Mouse (Mus musculus): Measurements from ENCODE around the gene Siah3.

The Siah3 gene

GRCm38 (mm10) chr14:75455743-75456421, at the start of gene Siah3:
Siah3 (plus strand) TSS chr14:75455982.
- DNase-seq (ENCODE audit: low read depth) = peak; percentile 70

DNA sequence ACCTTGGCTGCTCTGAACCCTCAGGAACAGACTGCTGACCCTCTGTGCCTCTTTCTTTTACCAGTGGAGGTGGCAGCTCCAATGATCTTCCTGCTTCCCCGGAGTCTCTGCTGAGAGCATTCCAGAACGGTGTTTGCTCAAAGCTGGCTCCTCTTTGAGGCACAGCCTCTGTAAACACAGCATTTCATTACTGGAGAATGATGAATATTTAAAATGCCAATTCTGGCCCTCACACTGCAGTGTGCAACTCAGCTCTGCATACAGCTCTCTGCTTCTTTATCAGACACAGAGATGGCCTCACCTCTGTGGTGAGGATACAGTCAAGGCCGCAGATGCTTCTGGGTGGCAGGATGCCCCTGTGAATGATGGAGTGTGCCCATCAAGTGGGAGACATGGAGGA, 46.0 kb upstream of the Siah3 start:
- DNase-seq (ENCODE audit: low read depth) = no peak

- DNase-seq (ENCODE audit: low read depth) = no peak
Observed at GRCm38 (mm10) chr14:75410392-75410791, 45.4 kb upstream of the Siah3 start.

DNA sequence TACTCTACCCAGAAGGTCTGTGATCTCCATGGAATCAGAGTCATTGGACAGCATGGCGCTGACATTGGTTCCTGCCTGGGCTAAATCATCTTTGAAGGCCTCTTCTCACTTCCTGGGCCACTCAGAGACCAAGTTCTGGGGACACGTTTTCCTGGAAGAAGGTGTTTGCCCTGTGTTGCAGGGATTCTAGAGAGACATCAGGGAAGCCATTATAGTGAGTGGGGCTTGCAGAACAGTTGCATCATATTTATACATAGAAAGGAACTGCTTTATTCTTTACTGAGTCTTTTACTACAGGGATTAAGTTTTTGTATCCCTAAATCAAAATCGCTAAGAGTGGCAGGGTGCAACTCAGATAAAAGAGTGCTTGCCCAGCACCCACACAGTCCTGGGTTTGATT, 37.1 kb upstream of the Siah3 start:
- no peak for DNase-seq (ENCODE audit: low read depth)

GRCm38 (mm10) chr14:75419876-75420275, 35.9 kb upstream of the Siah3 start:
- DNase-seq (ENCODE audit: low read depth) = no peak

- peak; percentile 32 for DNase-seq (ENCODE audit: low read depth)
Observed at GRCm38 (mm10) chr14:75420811-75421210, 35.0 kb upstream of the Siah3 start.

DNA sequence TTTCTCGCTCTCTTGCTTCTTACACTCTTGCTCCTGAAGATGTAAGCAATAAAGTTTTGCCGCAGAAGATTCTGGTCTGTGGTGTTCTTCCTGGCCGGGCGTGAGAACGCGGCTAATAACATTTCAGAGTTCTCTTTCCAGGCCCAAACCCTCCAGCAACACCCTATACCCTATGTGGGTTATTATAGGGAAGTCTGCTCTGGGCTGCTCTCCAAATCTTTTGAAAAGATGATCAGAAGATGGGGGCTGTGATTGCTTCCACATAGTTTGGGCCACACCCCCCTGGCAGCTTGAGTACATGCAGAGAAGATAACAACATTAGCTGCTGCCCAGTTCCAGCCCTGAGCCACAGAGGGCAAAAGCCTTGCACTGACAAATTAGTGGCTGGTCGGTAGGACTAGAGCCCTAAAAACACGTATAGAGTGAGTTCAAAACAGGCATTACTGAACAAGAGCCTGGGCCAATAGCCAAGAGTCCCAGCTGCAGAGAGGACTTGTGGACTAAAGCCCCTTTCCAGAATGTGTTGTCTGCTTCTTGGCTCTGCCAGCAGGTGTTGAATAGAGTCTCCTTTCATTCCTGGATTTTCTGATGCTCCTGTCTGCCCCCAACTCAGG, 24.5 kb upstream of the Siah3 start:
- no peak for DNase-seq (ENCODE audit: low read depth)

GRCm38 (mm10) chr14:75432850-75433249, 22.9 kb upstream of the Siah3 start:
- DNase-seq (ENCODE audit: low read depth) = no peak

DNA sequence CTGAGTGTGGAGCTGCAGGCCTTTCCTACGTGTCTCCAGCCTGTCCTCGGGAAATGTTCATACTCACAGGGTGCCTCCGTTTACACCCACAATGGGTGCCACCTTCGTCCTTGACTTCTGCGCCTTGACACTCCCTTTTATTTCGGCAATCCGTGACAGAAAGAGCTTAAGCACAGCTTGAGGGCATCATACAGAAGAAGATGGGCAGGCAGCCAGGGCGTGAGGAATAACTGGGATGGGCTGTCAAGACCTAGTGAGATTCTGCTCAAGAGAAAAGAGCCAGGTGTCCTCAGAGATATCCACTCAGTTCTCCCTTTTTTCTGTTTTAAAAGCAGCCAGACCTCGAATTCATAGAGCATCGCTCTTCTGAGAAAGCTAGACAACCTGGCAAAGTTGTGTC, 21.2 kb upstream of the Siah3 start:
- DNase-seq (ENCODE audit: low read depth) = no peak

DNA sequence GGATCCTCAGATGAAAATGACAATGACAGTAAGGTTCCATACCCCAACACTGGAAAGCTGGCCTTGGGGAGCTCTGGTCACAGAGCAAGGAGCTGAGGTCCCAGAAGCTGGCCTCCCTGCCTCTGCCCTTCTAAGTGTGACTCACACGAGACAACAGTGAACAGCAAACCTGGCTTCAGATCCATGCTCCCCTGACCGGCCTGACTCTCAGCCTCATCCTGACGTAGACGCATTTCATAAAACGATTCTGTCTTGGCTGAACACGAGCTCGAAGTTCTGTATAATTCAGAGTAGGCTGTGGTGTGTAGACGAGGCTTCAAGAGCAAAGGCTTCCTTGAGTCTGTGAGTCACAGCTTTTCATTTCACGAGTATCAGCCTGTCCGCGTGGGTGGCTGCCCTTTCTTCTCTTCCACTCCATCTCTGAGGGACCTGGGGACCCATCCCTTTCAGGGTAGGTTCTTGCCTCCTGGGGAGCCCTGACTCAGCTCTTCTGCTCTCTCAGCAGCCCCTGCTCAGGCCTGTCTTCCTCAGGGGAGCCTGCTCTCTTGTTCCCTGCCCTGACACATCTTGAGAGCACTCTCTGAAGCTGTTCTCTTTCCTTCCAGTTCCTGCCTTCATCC, 11.2 kb upstream of the Siah3 start:
- DNase-seq (ENCODE audit: low read depth) = peak; percentile 85

- DNase-seq (ENCODE audit: low read depth) = peak; percentile 98
Observed at GRCm38 (mm10) chr14:75445281-75445947, 10.4 kb upstream of the Siah3 start.

DNA sequence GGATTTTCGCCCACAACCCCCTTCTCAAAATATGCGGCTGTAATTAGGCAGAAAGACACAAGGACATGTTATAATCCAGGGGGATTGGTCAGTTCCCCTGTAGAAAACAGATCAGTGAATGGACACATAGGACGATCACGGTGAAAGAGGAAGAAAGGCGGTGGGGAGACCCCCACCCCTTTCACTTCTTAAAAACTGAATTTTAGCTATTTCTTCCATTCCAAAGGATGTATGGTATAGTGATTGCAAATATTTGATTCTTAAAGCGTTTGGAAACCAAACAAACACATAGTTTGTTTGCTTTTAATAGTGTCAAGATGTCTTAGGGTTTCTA, 9.9 kb upstream of the Siah3 start:
- DNase-seq (ENCODE audit: low read depth) = no peak

- peak; percentile 32 for DNase-seq (ENCODE audit: low read depth)
Observed at GRCm38 (mm10) chr14:75446314-75446713, 9.5 kb upstream of the Siah3 start.

- no peak for DNase-seq (ENCODE audit: low read depth)
Observed at GRCm38 (mm10) chr14:75453906-75454305, 1.9 kb upstream of the Siah3 start.

- DNase-seq (ENCODE audit: low read depth) = peak; percentile 23
Observed at GRCm38 (mm10) chr14:75454716-75455115, 1.1 kb upstream of the Siah3 start.

GRCm38 (mm10) chr14:75455361-75455742, 430 bp upstream of the Siah3 start:
- DNase-seq (ENCODE audit: low read depth) = no peak

DNA sequence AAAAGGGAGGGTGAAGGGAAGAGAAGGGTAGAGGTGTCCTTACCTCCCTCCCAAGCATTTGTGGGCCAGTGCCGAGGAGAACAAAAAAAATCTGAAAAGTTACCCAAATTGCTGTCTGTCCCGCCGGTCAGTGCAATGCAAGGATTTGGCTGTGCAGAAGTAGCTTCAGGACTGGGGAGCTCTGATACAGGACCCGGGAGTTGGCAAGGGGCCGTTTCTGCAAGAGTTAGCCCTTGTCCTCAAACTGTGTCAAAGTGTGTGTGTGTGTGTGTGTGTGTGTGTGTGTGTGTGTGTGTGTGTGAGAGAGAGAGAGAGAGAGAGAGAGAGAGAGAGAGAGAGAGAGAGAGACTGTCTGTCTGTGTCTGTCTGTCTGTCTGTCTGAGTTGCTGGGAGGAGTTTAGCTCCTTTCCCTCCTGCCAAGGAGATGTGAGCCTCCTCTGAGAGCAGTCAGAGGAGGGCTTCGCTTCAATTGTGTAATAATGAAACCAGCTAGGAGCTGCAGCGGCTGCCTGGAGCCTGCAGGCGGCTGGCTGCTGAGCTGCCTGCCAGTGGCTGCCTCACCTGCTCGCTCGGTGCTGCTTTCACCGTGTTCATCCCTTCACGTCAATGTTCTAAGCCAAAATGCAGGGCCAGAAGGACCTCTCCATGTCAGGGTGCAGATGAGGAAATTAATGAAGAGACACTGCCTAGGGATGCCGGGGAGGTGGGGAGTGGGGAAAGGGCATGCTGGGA, 873 bp downstream of the Siah3 start:
- peak; percentile 82 for DNase-seq (ENCODE audit: low read depth)

DNA sequence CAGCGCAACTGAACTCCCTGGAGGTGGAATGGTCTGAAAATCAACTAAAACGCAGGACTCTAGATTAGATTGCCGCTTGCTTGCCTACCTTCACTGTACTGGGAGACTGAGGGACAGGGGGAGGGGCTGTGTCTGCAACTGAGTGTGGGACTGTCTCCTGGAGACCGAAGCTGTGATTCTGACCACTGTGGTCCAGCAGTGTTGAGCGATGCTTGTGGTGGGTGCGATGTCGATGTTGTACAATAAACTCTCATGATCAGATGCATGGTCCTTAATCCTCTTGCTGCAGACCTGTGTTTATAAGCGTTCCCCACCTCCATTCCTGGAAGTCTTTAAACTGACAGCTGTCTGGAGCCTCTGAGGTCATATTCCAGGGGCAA, 1.4 kb downstream of the Siah3 start:
- DNase-seq (ENCODE audit: low read depth) = no peak

- DNase-seq (ENCODE audit: low read depth) = no peak
Observed at GRCm38 (mm10) chr14:75459431-75459830, 3.6 kb downstream of the Siah3 start.

GRCm38 (mm10) chr14:75459991-75460390, 4.2 kb downstream of the Siah3 start:
- no peak for DNase-seq (ENCODE audit: low read depth)

DNA sequence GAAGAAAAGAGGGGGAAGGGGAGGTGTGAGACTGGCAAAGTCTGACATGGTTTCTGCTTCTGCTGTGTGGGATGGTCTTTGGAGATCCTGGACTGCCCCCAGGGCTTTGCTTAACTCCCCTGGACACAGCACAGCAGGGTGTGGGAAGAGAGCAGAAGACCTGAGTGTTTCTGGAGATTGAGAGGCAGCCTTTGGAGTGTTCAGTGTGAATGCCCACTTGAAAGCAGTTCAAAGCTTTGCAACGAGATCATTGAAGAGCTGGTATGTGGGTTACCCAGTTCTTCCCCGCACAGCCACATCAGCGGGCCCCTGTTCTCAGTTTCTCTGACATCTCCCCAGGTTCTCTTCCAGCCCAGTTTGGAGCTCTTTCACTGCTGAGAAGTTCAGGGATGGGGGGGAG, 4.7 kb downstream of the Siah3 start:
- DNase-seq (ENCODE audit: low read depth) = no peak

GRCm38 (mm10) chr14:75461770-75462169, 6.0 kb downstream of the Siah3 start:
- DNase-seq (ENCODE audit: low read depth) = no peak

- no peak for DNase-seq (ENCODE audit: low read depth)
Observed at GRCm38 (mm10) chr14:75463171-75463570, 7.4 kb downstream of the Siah3 start.
